Mouse (Mus musculus): ENCODE results near the gene Ndufb4.
A peak's percentile ranks its signal among the peaks of the same experiment; 100 is the strongest.
"Not testable (repeated sequence)": the region's sequence is repeated elsewhere in the genome, so short reads cannot be mapped to it uniquely, and the experiment has no call there.

The Ndufb4 gene

GRCm38 (mm10) chr16:37677586-37677985 is 23.3 kb upstream of the Ndufb4 start:
- DNase-seq, result peak; percentile 41

- DNase-seq, result no peak
Measured at GRCm38 (mm10) chr16:37676677-37677072, 22.4 kb upstream of the Ndufb4 start.

GRCm38 (mm10) chr16:37676024-37676676 is 21.9 kb upstream of the Ndufb4 start:
- peak; percentile 67 for DNase-seq

- no peak for DNase-seq
Measured at GRCm38 (mm10) chr16:37675326-37675725, 21.1 kb upstream of the Ndufb4 start.

GRCm38 (mm10) chr16:37670666-37671283 is 16.5 kb upstream of the Ndufb4 start:
- no peak for DNase-seq

GRCm38 (mm10) chr16:37665394-37665935 is 11.2 kb upstream of the Ndufb4 start:
- no peak for DNase-seq

- no peak for DNase-seq
Measured at GRCm38 (mm10) chr16:37663643-37664459, 9.6 kb upstream of the Ndufb4 start.

- no peak for DNase-seq
Measured at GRCm38 (mm10) chr16:37656796-37657195, 2.5 kb upstream of the Ndufb4 start.

- DNase-seq, result no peak
Measured at GRCm38 (mm10) chr16:37655756-37656347, 1.6 kb upstream of the Ndufb4 start.

- peak; percentile 76 for DNase-seq
Measured at GRCm38 (mm10) chr16:37654831-37655455, 690 bp upstream of the Ndufb4 start.

GRCm38 (mm10) chr16:37653058-37653457 is 1.2 kb downstream of the Ndufb4 start:
- no peak for DNase-seq

- DNase-seq, result peak; percentile 70
Measured at GRCm38 (mm10) chr16:37652654-37653053, 1.6 kb downstream of the Ndufb4 start.

GRCm38 (mm10) chr16:37651467-37651866 is 2.8 kb downstream of the Ndufb4 start:
- DNase-seq, result peak; percentile 54

- no peak for DNase-seq
Measured at GRCm38 (mm10) chr16:37649068-37649467, 5.2 kb downstream of the Ndufb4 start.

GRCm38 (mm10) chr16:37647936-37648335 is 6.3 kb downstream of the Ndufb4 start:
- no peak for DNase-seq

- no peak for DNase-seq
Measured at GRCm38 (mm10) chr16:37647067-37647466, 7.2 kb downstream of the Ndufb4 start.

- peak; percentile 35 for DNase-seq
Measured at GRCm38 (mm10) chr16:37645799-37646198, 8.5 kb downstream of the Ndufb4 start.

GRCm38 (mm10) chr16:37645211-37645610 is 9.0 kb downstream of the Ndufb4 start:
- DNase-seq, result no peak

- DNase-seq, result no peak
Measured at GRCm38 (mm10) chr16:37644486-37644885, 9.8 kb downstream of the Ndufb4 start.

- not testable (repeated sequence) for DNase-seq
Measured at GRCm38 (mm10) chr16:37640522-37640921, 13.7 kb downstream of the Ndufb4 start.

- no peak for DNase-seq
Measured at GRCm38 (mm10) chr16:37637802-37638201, 16.5 kb downstream of the Ndufb4 start.

GRCm38 (mm10) chr16:37636107-37636506 is 18.1 kb downstream of the Ndufb4 start:
- DNase-seq, result peak; percentile 45

- no peak for DNase-seq
Measured at GRCm38 (mm10) chr16:37635095-37635494, 19.2 kb downstream of the Ndufb4 start.
